Mouse (Mus musculus): Measurements from ENCODE around the gene Gnai2.

Gene Gnai2

DNA sequence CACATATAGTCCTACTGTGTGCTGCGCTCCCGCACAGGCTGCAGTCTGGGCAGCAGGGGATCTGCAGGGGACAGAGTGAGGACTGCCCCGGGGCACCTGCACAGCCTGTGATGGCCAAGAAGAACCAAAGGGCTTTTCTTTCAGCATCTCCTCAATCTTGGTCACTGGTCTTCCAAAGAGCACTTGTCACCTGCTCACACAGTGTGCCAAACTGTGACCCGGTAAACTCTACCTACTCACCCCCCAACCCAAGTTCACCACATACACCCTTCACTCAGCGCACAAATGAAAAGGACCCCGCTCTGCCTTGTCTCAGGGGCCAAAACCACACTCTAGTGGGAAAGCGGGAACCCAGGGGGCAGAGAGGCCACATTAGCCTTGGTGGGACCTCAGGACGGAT, 3.3 kb downstream of the Gnai2 start:
- DNase-seq (ENCODE audit: extremely low spot score, low read depth, low spot score): no peak

DNA sequence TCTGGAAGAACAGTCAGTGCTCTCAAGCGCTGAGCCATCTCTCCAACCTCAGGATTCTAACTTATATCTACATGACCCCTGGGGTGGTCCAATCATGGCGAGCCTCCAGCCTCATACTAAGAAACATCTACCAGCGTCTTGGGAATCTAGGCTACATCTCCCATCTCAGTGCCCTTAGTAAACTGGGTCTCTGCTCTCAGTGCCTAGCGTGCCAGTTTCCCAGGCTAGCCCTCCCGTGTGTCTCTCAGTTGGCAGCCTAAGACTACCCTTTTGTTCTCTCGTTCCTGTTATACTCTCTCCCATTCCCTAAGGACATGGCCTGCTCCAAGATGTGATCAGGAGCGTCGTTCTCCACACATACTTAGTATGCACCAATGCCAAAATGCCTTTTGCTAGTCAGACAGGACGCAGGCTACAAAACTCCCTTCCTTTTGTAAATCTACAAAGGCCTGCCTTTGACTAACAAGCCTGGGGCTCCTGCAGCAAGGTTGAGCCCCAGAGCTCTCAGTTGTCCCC, 3.8 kb downstream of the Gnai2 start:
- no peak for DNase-seq (ENCODE audit: extremely low spot score, low read depth, low spot score)

DNA sequence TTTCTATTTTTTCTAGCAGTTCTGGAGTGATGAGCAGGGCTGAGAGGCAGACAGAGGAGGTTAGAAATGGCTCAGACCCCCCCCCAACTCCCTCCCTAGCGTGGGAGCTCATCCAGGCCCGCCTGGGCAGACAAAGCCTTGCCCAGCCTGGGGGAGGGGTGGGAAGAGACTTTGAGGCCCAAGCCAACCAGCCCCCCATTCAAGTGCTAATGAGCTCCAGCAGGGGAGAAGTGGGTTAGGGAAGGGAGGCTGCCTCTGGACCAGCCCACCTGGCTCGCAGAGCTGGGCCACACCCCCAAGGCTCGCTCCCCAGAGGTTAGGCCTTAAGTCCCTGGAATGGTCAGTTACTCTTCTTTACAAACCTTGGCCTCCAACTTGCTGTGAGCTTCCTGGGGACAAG, 4.6 kb downstream of the Gnai2 start:
- no peak for DNase-seq (ENCODE audit: extremely low spot score, low read depth, low spot score)

DNA sequence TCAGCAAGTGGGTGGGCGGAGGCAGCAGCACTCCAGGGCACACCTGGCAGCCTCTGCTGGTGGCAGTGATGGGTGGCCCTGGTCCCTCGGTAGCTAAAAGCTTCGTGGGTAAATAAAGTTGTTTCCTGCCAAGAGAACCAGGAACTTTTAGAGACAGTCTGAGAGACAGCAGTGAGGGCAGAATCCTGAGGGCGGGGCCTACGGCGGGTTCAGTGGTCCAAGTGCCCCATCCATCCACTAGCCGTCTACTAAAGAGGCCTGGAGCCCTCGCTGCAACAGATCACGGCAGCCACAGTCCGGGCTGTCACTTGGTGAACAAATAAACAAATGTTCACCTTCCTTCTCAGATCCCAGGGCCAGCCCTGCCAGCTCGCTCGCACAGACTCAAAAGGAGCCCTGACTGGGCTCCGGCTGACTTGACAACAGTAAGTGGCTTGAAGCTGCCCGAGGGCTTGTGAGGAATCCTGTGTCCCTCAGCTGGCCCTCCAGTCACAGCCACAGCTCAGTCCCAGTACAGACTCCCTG, 5.2 kb downstream of the Gnai2 start:
- DNase-seq (ENCODE audit: extremely low spot score, low read depth, low spot score): no peak

DNA sequence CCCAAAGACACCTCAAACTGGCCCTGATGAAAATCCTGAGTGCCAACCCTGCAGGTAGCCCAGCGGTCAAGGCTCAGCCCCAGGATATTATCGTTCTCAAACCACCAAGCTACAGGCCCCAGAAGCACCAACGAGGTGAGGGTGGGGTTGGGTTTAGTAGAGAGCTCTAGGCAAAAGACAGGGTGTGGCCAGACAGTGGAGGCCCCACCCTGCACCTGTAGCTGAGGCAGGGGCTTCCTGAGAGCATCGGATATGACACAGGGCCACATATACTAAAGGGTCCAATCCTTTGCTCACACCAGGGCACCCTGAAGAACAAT, 5.8 kb downstream of the Gnai2 start:
- DNase-seq (ENCODE audit: extremely low spot score, low read depth, low spot score): no peak

DNA sequence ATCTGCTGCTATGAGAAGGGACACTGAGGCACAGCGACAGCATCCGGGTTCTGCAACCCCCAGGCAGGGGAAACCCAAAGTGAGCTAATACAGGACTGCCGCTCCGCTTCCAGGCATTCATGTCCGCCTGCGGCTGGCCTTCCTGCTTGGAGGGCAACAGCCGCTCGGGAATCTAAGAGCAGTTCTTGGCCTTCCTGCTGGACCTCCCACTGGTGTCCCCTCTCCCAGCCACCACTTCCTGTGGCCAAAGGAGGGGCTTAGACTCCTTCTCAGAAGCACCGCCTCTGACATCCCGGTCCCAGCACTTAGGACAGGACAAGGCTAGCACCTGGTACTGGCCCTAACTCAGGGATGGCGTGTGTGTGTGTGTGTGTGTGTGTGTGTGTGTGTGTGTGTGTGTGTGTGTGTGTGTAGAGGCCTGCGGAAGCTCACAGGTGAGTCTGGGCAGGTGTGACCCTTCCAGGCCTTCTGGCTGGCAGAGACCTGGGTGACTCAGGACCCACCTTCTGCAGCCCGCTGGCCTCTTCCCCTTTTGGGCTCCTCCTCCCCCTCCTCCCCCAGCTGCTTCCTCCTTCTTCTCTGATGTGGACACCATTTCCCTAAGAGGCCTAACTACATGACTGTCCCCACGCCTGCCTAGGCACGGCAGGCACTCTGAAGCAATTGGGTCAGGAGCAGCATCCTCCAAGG, 6.3 kb downstream of the Gnai2 start:
- no peak for DNase-seq (ENCODE audit: extremely low spot score, low read depth, low spot score)

DNA sequence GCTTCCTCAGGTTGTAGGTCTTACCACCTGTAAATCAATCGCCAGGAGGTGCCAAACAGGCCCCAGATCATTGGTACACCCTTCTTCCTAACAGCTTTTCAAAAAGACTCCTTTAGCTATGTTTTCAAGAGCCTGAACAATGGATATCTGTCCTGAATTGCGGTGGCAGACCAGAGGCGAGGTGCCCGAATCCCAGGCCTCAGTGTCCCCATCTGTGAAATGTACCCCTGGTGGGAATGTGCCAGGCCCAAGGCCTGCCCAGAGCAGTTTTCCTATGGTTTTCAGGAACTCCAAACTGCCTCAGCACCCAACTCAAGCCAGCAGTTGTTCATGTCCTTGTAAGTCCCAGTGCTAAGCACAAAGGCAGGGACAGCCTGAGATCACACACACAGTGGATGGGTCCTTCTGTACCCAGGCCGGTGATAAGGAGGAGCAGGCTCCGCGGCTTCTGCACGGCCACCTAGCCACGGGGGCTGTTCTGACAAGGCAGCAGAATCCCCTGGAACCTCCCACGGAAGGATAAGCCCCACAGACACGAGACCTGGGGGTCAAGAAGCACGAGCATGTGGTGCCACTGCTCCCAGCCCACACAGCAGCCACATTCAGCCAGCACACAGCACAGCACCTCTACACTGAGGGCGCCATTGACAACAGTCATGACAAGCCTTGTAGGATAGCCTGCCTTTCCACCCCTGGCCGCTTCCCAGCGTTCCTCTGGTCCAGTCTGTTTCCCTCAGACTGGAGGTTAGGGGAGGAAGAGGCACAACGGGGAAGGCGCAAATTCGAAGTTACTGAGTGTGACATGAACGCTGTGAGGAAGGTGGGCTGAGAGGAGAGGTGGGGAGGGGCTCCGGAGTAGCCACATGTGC, 7.5 kb downstream of the Gnai2 start:
- DNase-seq (ENCODE audit: extremely low spot score, low read depth, low spot score): no peak

DNA sequence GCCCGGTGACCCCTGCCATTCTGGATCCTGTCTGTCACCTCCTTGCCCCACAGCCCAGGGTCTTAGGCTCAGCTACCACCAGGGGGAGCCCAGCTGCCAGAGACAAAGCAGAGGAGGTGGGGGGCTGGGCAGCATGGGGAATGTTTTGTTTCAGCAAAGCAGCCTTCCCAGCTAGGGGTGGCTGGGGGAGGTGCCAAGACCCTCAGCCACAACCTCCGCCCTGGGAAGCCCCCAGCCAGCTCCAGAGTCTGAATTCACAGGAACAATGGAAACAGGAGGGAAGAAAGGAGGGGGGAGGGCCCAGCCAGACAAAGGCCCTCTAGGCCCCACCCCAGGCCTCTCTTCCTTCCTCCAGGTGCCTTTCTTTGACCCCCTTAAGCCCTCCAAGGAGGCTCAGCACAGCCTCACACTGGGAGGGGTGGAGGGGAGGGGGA, 8.3 kb downstream of the Gnai2 start:
- no peak for DNase-seq (ENCODE audit: extremely low spot score, low read depth, low spot score)

DNA sequence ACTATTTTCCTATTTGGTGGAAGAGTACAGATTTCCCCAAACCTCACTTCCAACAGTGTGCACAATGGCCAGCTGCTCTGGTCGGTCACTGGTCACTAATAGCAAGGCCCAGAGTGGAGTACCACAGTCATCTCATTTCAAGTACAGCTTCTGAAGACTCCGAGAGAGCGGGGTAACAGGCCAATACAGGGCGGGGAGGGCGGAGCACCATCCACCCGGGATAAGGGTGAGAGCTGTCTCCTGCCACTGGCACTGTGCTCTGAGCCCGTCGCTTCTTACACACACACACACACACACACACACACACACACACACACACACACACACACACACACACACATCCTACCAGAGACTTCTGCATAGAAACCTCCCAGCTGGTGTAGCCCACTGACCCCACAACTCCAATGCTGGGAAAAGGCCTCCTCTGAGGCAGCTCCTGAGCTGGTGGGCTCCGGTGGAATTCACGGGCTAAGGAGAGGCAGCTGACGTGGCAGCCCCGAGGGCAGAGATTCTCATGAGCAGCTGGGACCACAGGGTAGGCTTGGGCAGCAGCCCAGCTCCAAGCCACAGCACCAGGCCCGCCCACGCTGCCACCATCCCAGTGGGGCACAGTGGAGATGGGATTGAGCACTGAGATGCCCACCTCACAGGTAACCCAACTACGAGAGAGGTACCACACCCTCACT, 8.9 kb downstream of the Gnai2 start:
- DNase-seq (ENCODE audit: extremely low spot score, low read depth, low spot score): no peak

DNA sequence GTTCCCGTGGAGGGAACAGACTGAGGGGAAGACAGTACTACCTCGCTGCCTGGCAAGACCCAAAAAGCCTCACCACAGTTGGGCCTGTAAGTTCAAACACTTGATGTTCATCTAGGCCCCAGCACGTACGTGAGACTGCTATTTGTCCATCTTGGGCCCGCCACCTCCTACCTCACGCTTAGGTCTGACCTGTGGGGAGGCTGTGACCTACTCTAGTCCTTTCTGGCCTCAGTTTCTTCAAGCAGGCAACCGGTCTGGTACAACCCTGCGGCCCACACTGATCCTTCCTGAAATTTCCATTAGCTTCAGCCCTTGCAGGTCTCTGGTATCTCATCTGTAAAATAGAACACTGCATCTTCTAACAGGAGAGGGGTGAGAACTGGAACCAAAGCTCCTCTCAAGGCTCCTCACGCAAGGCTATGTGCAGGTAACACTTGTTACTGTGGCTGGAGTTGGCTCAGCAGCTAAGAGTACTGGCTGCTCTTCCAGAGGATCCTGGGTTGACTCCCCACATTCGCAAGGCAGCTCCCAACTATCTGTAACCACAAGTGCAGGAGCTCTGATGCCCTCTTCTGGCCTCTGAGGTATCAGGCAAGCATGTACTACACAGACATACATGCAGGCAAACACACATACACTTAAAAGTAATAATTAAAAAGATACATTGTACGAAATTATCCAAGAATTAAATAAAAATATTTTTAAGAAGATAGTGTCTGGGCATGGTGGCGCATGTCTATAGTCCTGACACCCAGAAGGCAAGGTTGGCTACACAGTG, 9.6 kb downstream of the Gnai2 start:
- no peak for DNase-seq (ENCODE audit: extremely low spot score, low read depth, low spot score)

DNA sequence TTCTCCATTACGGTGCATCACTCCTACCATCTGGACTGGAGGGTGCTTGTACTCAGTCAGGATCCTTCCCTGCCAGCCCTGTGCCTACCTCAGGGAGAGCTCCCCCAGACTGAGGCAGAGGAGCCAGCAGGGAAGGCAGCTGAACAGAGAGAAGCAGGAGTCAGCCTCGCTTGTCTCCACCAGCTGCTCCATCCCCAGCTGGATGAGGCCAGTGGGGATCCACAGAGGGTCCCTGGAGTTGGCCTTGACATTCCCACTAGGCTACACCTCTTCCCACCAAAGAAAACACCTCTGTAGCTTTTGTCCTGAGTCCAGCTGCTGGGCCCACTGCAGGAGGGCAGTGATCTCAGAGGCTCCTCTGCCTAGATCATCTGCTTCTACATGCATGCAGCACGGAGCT, 10.2 kb downstream of the Gnai2 start:
- no peak for DNase-seq (ENCODE audit: extremely low spot score, low read depth, low spot score)

DNA sequence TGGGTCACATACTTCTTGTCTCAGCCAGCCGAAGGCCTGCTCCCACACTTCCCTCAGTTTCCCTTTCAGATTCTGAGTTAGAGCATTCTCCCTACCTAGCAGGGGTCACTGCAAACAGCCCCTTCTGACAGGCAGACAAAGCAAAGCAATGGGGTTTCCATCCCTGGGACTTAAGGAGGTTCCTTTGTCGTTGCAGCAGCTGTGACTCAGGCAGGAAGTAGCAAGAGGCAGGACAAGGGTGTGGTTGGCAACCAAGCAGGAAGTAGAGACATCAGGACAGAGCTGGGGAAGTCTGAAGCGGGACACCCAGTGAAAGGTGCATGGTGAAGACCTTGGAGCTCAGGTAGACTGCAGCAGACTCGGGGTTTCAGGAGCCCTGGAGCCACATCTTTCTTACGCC, 10.6 kb downstream of the Gnai2 start:
- DNase-seq (ENCODE audit: extremely low spot score, low read depth, low spot score): no peak

DNA sequence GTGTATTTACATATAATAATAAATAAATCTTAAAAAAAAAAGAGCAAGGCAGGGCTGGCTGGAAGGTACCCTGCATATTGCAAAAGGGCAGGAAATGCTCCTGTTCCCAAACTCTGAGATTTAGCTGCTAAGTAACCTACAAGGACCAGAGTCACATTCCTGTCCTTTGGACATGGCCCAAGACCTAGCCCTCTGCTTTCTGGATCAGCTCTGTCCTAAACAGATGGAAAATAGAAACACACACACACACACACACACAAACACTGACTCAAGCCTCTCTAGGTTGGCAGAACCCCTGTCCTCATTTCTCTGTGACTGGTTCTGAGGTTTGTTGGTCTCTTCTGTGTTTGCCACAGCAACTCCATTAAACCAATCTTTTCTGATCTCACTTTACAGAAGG, 14.2 kb downstream of the Gnai2 start:
- no peak for DNase-seq (ENCODE audit: extremely low spot score, low read depth, low spot score)

DNA sequence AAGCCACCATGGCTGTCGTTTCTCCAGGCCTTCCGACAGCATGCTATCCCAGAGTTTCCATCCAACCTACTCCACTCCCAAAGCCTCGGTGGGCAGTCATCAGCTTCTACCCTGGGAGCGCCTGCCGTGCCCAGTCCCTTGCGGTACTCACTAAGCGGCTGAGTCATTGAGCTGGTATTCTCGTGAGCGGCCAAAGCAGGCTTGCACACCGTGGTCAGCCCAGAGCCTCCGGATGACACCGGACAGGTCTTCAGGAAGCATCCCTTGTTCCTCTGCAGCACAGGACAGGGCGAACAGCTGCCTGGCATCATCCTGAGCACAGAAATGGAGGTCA, 15.7 kb downstream of the Gnai2 start:
- no peak for DNase-seq (ENCODE audit: extremely low spot score, low read depth, low spot score)

DNA sequence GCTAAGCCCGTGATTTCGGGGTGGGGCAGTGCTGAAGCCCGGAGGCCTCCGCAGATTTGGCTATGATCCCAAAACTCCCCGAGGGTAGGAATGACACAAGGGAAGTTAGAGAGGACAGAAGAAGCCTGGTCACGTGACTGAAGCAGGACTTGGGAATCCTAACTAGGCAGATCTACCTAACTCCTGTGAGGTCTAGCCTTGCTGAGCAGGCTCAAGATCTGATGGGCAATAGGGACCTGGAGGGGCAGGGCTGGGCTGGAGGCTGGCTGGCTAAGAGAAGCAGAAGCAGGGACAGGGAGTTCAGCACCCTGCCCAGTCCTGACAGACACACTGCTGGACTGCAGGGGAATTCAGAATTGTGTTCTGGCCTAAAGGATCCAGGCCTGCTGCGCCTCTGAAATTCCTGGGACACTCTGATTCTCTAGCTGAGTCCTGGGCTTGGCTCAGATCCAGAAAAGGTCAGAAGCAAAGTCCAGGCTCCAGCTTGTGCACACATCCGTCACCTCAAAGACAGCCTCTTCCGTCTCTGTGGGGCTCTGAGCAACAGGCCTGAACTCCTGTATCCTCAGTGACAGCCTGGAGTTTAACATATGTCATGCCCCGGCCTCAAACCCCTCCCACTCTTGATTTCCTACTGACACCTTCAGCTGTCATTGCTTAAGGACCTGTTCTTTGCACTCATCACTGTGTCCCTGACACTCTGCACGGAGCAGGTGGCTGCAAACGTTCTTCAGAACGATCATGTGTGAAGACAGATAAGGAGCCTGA, 16.2 kb downstream of the Gnai2 start:
- DNase-seq (ENCODE audit: extremely low spot score, low read depth, low spot score): no peak

DNA sequence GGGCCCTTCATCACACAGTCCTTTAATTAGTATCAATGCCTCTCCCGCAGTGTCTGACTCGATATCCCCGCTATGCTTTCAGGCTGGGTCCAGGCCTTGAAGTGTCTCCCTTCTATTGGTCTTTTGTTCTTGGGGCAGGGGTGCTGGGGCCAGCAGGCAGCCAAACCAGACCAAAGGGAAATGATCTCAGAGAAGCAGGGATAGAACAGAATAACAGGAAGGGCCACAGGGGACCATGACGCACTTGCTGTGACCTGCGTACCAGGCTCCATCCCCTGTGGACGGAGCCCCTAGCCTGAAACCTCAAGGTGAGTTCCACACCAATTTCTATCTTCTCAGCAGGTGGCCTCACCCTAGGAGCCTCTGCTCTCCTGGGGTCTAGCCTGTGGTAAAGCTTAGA, 17.1 kb downstream of the Gnai2 start:
- DNase-seq (ENCODE audit: extremely low spot score, low read depth, low spot score): no peak

DNA sequence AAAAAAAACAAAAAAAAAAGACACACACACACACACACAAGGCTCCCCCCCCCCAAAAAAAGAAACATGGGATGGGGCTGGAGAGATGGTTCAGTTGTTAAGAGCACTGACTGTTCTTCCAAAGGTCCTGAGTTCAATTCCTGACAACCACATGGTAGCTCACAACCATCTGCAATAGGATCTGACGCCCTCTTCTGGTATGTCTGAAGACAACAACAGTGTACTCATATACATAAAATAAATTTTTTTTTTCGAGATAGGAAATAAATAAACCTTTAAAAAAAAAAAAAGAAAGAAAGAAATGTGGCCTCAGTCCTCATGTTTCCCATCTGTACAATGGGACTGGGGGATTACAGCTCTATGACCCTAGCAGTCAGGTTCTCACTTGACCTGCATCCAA, 17.7 kb downstream of the Gnai2 start:
- no peak for DNase-seq (ENCODE audit: extremely low spot score, low read depth, low spot score)

DNA sequence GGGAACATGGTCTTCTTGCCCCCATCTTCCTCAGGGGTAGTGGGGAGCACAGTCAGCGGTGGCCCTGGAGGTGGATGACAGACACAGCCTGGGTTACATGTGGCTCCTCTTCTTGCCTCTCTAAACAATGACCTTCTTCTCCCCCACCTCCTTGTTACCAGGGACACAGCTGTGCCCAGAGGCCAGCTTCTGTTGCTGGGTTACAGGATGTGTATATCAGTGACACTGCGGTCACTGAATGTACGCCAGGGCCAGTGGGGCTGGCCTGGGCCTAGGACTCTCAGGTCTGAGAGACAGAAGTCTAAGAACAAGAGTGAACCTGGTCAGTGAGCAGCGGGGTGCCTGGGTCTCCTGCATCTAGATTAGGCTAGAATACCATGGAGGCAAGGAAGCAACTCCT, 20.1 kb downstream of the Gnai2 start:
- no peak for DNase-seq (ENCODE audit: extremely low spot score, low read depth, low spot score)

DNA sequence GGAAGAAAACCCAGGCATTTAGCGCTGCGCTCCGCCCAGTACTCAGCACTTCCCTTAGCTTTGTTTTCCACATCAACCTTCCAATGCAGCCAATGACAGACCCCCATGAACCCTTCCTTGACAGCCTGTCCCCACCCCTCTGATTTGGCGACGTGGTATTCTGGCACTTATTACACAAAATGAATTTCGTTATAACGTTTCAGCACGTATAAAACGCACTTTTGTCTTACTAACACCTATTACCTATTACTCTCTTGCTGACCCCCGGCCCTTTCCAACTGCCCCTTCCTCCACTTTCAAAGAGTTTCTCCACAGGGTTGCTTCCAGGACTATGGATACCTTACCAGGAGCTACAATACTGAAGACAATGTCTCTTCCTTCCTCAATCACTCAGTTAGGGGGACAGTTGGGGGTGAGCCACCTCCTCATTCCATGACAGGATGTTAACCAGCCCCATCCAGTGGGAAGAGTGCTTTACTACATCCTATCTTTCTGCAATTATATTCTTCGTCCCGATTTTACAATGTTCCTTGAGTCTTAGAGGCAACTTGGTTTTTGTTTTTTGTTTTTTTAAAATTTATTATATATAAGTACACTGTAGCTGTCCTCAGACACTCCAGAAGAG, 22.1 kb downstream of the Gnai2 start:
- no peak for DNase-seq (ENCODE audit: extremely low spot score, low read depth, low spot score)

Measured in hindlimb bud, embryonic 11.5 days (tissue).